Mouse (Mus musculus) heart, embryonic 12.5 days (tissue): ENCODE data around the gene Surf1. TPM values are rescaled to one million over a fixed set of nuclear protein-coding genes. Genes with fewer than 3 reads are reported as not detected.

Experiments used
- ATAC-seq: fragments of 200-750 bp; cut with Nextera tagmentation; 2 replicates; pipeline ENCODE4 v1.8.0; 2017; ENCODE audit warnings: moderate TSS enrichment, moderate library complexity; ENCODE audit not compliant: insufficient number of reproducible peaks, low FRiP score
- H3K27ac ChIP-seq: fragments of 300-500 bp; sonication (generic); 2 replicates; pipeline ENCODE4 v1.5.1; 2016; ENCODE audit warnings: mild to moderate bottlenecking, moderate library complexity; ENCODE audit not compliant: poor library complexity, severe bottlenecking
- H3K27me3 ChIP-seq: fragments of 300-500 bp; sonication (generic); replicated peaks from 2 replicates; pipeline ENCODE4 v1.6.1; 2016; ENCODE audit warnings: mild to moderate bottlenecking, moderate library complexity
- H3K36me3 ChIP-seq: fragments of 300-500 bp; sonication (generic); 2 replicates; pipeline ENCODE4 v1.6.1; 2016; ENCODE audit warnings: mild to moderate bottlenecking, moderate library complexity
- H3K4me1 ChIP-seq: fragments of 300-500 bp; sonication (generic); replicated peaks from 2 replicates; pipeline ENCODE4 v1.6.1; 2016; ENCODE audit warnings: mild to moderate bottlenecking
- H3K4me2 ChIP-seq: fragments of 300-500 bp; sonication (generic); 2 replicates; pipeline ENCODE4 v1.6.1; 2016; ENCODE audit warnings: mild to moderate bottlenecking, moderate library complexity
- H3K4me3 ChIP-seq: fragments of 300-500 bp; sonication (generic); 2 replicates; pipeline ENCODE4 v1.5.1; 2016; ENCODE audit warnings: mild to moderate bottlenecking
- H3K9ac ChIP-seq: fragments of 300-500 bp; sonication (generic); 2 replicates; pipeline ENCODE4 v1.6.1; 2016; ENCODE audit warnings: mild to moderate bottlenecking, moderate library complexity
- H3K9me3 ChIP-seq: fragments of 300-500 bp; sonication (generic); replicated peaks from 2 replicates; pipeline ENCODE4 v1.6.1; 2016; ENCODE audit warnings: mild to moderate bottlenecking, moderate library complexity
- WGBS: fragments of 180-500 bp; shearing (Covaris S2); methylation state at CpG from one replicate; pipeline ENCODE4 v1.1.7; 2016; 5-methylcytosine and 5-hydroxymethylcytosine counted together
- polyA plus RNA-seq: library from polyadenylated mRNA; unstranded; fragments of >200 nt; fragmentation: Nextera tagmentation; extraction: Ambion mirVana; gene quantifications from 2 replicates; pipeline ENCODE4 v1.2.1, GENCODE M21; 2016

Surf1 gene
- polyA plus RNA-seq, 1 experiment from 2014 or later = 39.2 TPM

GRCm38 (mm10) chr2:26878571-26878970, 37.8 kb downstream of the Surf1 start:
- no peaks in the 10 kb centered on the region for H3K27me3 ChIP-seq
- peaks cover 14% of the 10 kb centered on the region for H3K9me3 ChIP-seq
- H3K36me3 ChIP-seq = no peaks in the 10 kb centered on the region
- H3K9ac ChIP-seq = no peak overlapping the region
- H3K4me3 ChIP-seq = no peak overlapping the region
- no peak overlapping the region for H3K27ac ChIP-seq
- no peak for ATAC-seq
- H3K4me2 ChIP-seq = no peak overlapping the region
- H3K4me1 ChIP-seq = no peaks in the 10 kb centered on the region

GRCm38 (mm10) chr2:26870666-26871065, 45.7 kb downstream of the Surf1 start:
- Histone ChIP-seq H3K4me3 (no peak overlapping the region), H3K27ac (no peak overlapping the region), H3K9ac (no peak overlapping the region), H3K4me2 (no peak overlapping the region), H3K4me1 (no peaks in the 10 kb centered on the region), H3K36me3 (no peaks in the 10 kb centered on the region), H3K9me3 (no peaks in the 10 kb centered on the region), H3K27me3 (peaks cover 21% of the 10 kb centered on the region)
- ATAC-seq = no peak
- WGBS = 52% methylated on average over 6 of the region's 6 CpGs

- Histone ChIP-seq H3K9ac (no peak within 1 kb of the TSS), H3K36me3 (no peaks in the 10 kb centered on the region), H3K27ac (no peak within 1 kb of the TSS), H3K4me2 (no peak within 1 kb of the TSS), H3K4me3 (no peak within 1 kb of the TSS), H3K4me1 (no peaks in the 10 kb centered on the region), H3K9me3 (no peaks in the 10 kb centered on the region), H3K27me3 (peaks cover 11% of the 10 kb centered on the region)
- no peak for ATAC-seq
- 51% methylated on average over 3 of the region's 3 CpGs for WGBS
Observed at GRCm38 (mm10) chr2:26864879-26865278, 51.5 kb downstream of the Surf1 start, which contains the start of gene Abo. TSS of gene Abo (minus strand) at chr2:26864979.

Other genes with a start within 250 kb of the Surf1 start
- gene Lcn4, start 245.2 kb downstream of the Surf1 start, polyA plus RNA-seq = not detected in 2 replicates
- not detected in 2 replicates for gene Abo, start 51.6 kb downstream of the Surf1 start, polyA plus RNA-seq
- gene Surf6, start 13.7 kb downstream of the Surf1 start, polyA plus RNA-seq = 16.0 and 18.6 TPM in 2 replicates
- 38.4 and 38.9 TPM in 2 replicates for gene Med22, start 5.9 kb downstream of the Surf1 start, polyA plus RNA-seq
- gene Rpl7a, start 5.8 kb downstream of the Surf1 start, polyA plus RNA-seq = 333 and 341 TPM in 2 replicates
- 30.5 and 31.4 TPM in 2 replicates for gene Surf2, start 163 bp downstream of the Surf1 start, polyA plus RNA-seq
- gene Surf4, start 17.4 kb upstream of the Surf1 start, polyA plus RNA-seq = 202 and 205 TPM in 2 replicates
- gene Stkld1, start 17.5 kb upstream of the Surf1 start, polyA plus RNA-seq = 0.19 and 0.20 TPM in 2 replicates
- gene Rexo4, start 47.9 kb upstream of the Surf1 start, polyA plus RNA-seq = 27.7 and 29.6 TPM in 2 replicates
- not detected in 2 replicates for gene Adamts13, start 56.9 kb upstream of the Surf1 start, polyA plus RNA-seq
- gene Cacfd1, start 93.4 kb upstream of the Surf1 start, polyA plus RNA-seq = 40.0 and 41.6 TPM in 2 replicates
- gene Slc2a6, start 111.5 kb upstream of the Surf1 start, polyA plus RNA-seq = 0.10 and 0.47 TPM in 2 replicates
- 0.17 and 0.18 TPM in 2 replicates for gene Mymk, start 155.6 kb upstream of the Surf1 start, polyA plus RNA-seq
- gene Adamtsl2, start 162.8 kb upstream of the Surf1 start, polyA plus RNA-seq = 10.9 and 12.2 TPM in 2 replicates
- gene Fam163b, start 226.0 kb upstream of the Surf1 start, polyA plus RNA-seq = 0.50 and 0.56 TPM in 2 replicates
- gene Dbh, start 248.7 kb upstream of the Surf1 start, polyA plus RNA-seq = 0.15 and 0.28 TPM in 2 replicates